Mouse (Mus musculus) erythroblast, embryonic 14.5 days (primary cell): Measurements from ENCODE around the gene Tmem184a.

Experiments used
- GATA1 ChIP-seq: IDR thresholded peaks from 2 replicates; pipeline ENCODE4 v1.6.1; 2012; ENCODE audit warnings: low read length, inconsistent platforms, mixed read lengths
- TAL1 ChIP-seq: IDR thresholded peaks from 3 replicates; pipeline ENCODE4 v1.6.1; 2012; ENCODE audit warnings: low read length, inconsistent platforms, mixed read lengths

- TF ChIP-seq GATA1 (no peak), TAL1 (no peak)
These were observed 19.7 kb downstream of the Tmem184a start for GRCm38 (mm10) chr5:139799801-139800590.
